Comparison of ENCODE assay signal across 8 mouse cellular contexts in the genomic region with DNA sequence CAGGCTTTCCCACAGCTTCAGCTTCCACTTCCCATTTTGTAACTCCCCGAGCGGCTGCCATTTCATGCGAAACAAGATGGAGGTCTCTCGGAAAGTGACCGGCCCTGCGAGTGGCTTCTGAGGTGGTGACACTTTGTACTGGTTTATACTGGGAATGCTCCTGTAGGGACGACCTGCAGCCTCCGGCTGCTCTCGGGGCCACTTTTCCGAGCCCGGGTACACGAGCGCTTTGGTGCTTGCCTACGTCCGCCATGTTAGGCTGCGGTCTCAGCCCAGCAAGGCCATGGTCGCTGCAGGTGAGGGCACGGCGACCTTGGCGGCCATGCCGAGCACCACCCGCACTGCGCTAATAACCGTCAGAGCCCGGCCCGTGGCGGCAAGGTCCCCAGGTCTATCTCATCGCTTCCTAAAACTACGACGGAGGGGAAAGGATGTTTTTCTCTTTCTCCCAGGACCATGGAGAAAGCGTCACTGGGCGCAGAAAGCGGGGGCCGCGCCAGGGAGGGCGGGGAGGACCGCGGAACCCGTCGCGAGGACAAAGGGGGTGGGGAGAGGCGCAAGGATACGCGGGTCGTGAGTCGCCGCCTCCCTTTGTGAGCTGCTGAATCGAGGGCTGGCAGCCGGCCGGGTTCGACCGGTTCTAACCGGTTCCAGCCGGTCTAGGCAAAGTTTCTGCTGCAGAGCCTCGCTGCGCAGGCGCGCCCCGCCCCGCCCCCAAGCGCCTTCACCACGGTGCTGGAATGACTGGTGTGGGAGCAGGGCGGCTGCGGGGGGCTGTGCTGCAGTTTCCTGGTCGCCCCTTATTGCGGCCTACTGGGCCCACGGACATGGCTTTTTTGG. TPM values are rescaled to one million over a fixed set of nuclear protein-coding genes. Genes with fewer than 3 reads are reported as not detected.
DNase-seq lines count a peak whose midpoint lies in the region; ATAC-seq lines count a peak whose summit lies in the region.

No protein-coding gene starts in this region.

- H3K27me3 ChIP-seq in hindbrain, embryonic 13.5 days = no peaks in the 10 kb centered on the region

- peak overlapping the region; percentile 99 for H3K4me2 ChIP-seq in hindbrain, embryonic 13.5 days

- no peaks in the 10 kb centered on the region for H3K9me3 ChIP-seq in hindbrain, embryonic 13.5 days

- peak overlapping the region; percentile 99 for H3K9ac ChIP-seq in hindbrain, embryonic 13.5 days

- H3K4me3 ChIP-seq in hindbrain, embryonic 13.5 days = peak overlapping the region; percentile 87

- under 1% methylated on average over 67 of the region's 67 CpGs for WGBS in hindbrain, embryonic 13.5 days

- peak; percentile 99 for DNase-seq in R1 (ENCODE audit: low read depth, low spot score)
- peak; percentile 100 for DNase-seq in cerebellum, postnatal 14 days
- peak; percentile 98 to 99 for DNase-seq in frontal cortex, postnatal 14 days (ENCODE audit: low spot score in 2 of 2)
- peak; percentile 98 to 99 for DNase-seq in layer of hippocampus, postnatal 25 days (ENCODE audit: extremely low spot score in 1 of 2, low spot score in 1 of 2)
- peak; percentile 100 for DNase-seq in lung, postnatal 14 days
- peak; percentile 100 for DNase-seq in ovary, postnatal 36 days (ENCODE audit: low spot score)
- DNase-seq in thymus, postnatal 14 days = peak; percentile 100

- peaks cover 5% of the 10 kb centered on the region; the same call in 1 of the 2 replicates for H3K36me3 ChIP-seq in hindbrain, embryonic 13.5 days

- ATAC-seq in hindbrain, embryonic 13.5 days (ENCODE audit: low FRiP score) = peak; percentile 98

- peak overlapping the region; percentile 100 for H3K27ac ChIP-seq in hindbrain, embryonic 13.5 days

- peaks cover 40% of the 10 kb centered on the region for H3K4me1 ChIP-seq in hindbrain, embryonic 13.5 days (replicated peaks)

RNA-seq across cellular contexts. Expression of a gene that starts 32.0 kb away (rescaled TPM):
- 67.6 and 72.4 TPM in 2 replicates for polyA plus RNA-seq in hindbrain, embryonic 13.5 days (2015; fragmentation: Nextera tagmentation; extraction: Ambion mirVana)
- total RNA-seq in layer of hippocampus, postnatal 25 days (2021) = 10 to 100 TPM; 68.6 to 71.8 TPM

Comparison
In these comparisons a context has a peak if more than half of its experiments do, and no peak if none do; other contexts are left out.
1. Peak in every context shown above with its lines: DNase-seq, ATAC-seq, H3K4me3 ChIP-seq and H3K27ac ChIP-seq.